Mouse (Mus musculus): ENCODE data around the gene Acat1.

Gene Acat1

GRCm38 (mm10) chr9:53609968-53610781, at the start of gene Acat1:
TSS of gene Acat1 (minus strand) at chr9:53610382.
- peak; percentile 90 for DNase-seq (ENCODE audit: low spot score)

- DNase-seq (ENCODE audit: low spot score), result no peak
These were observed 24.6 kb upstream of the Acat1 start for GRCm38 (mm10) chr9:53634796-53635195.

GRCm38 (mm10) chr9:53615246-53615645, 5.1 kb upstream of the Acat1 start:
- DNase-seq (ENCODE audit: low spot score), result peak; percentile 18

- DNase-seq (ENCODE audit: low spot score), result no peak
These were observed 4.1 kb upstream of the Acat1 start for GRCm38 (mm10) chr9:53614286-53614685.

GRCm38 (mm10) chr9:53609306-53609967, 745 bp downstream of the Acat1 start:
- DNase-seq (ENCODE audit: low spot score), result no peak

GRCm38 (mm10) chr9:53607816-53608215, 2.4 kb downstream of the Acat1 start:
- no peak for DNase-seq (ENCODE audit: low spot score)

- no peak for DNase-seq (ENCODE audit: low spot score)
These were observed 3.0 kb downstream of the Acat1 start for GRCm38 (mm10) chr9:53607192-53607591.

GRCm38 (mm10) chr9:53604954-53605353, 5.2 kb downstream of the Acat1 start:
- DNase-seq (ENCODE audit: low spot score), result no peak

GRCm38 (mm10) chr9:53603849-53604248, 6.3 kb downstream of the Acat1 start:
- DNase-seq (ENCODE audit: low spot score), result no peak

GRCm38 (mm10) chr9:53603384-53603783, 6.8 kb downstream of the Acat1 start:
- DNase-seq (ENCODE audit: low spot score), result no peak

- DNase-seq (ENCODE audit: low spot score), result no peak
These were observed 8.6 kb downstream of the Acat1 start for GRCm38 (mm10) chr9:53601541-53601940.

GRCm38 (mm10) chr9:53598631-53599030, 11.6 kb downstream of the Acat1 start:
- DNase-seq (ENCODE audit: low spot score), result no peak

GRCm38 (mm10) chr9:53596971-53597600, 13.1 kb downstream of the Acat1 start:
- no peak for DNase-seq (ENCODE audit: low spot score)

GRCm38 (mm10) chr9:53594764-53595163, 15.4 kb downstream of the Acat1 start:
- peak; percentile 81 for DNase-seq (ENCODE audit: low spot score)

- no peak for DNase-seq (ENCODE audit: low spot score)
These were observed 28.3 kb downstream of the Acat1 start for GRCm38 (mm10) chr9:53581870-53582269.

- DNase-seq (ENCODE audit: low spot score), result no peak
These were observed 34.5 kb downstream of the Acat1 start for GRCm38 (mm10) chr9:53575721-53576120.

GRCm38 (mm10) chr9:53572516-53573307, 37.5 kb downstream of the Acat1 start:
- DNase-seq (ENCODE audit: low spot score), result no peak

GRCm38 (mm10) chr9:53570662-53571061, 39.5 kb downstream of the Acat1 start:
- no peak for DNase-seq (ENCODE audit: low spot score)

GRCm38 (mm10) chr9:53537336-53537965, 72.7 kb downstream of the Acat1 start:
- DNase-seq (ENCODE audit: low spot score), result peak; percentile 20

- peak; percentile 100 for DNase-seq (ENCODE audit: low spot score)
These were observed 73.4 kb downstream of the Acat1 start, which contains the start of the genes Atm and Npat for GRCm38 (mm10) chr9:53536558-53537320. TSS of gene Atm (minus strand) at chr9:53536740. TSS of gene Npat (plus strand) at chr9:53537047.
